Mouse (Mus musculus) bone marrow, adult 2 months (tissue): Measurements from ENCODE around the gene Musk. TPM values are rescaled to one million over a fixed set of nuclear protein-coding genes. Genes with fewer than 3 reads are reported as not detected.
A peak's percentile ranks its signal among the peaks of the same experiment; 100 is the strongest.
"Not testable (repeated sequence)": the region's sequence is repeated elsewhere in the genome, so short reads cannot be mapped to it uniquely, and the experiment has no call there.

Experiments used
- H3K27ac ChIP-seq: fragments of 200-500 bp; 2 replicates; pipeline ENCODE4 v1.5.1; 2012; ENCODE audit warnings: low read depth, mild to moderate bottlenecking, control low read depth, inconsistent platforms, low read length; ENCODE audit not compliant: control insufficient read depth, poor library complexity, insufficient read depth
- H3K4me1 ChIP-seq: fragments of 200-500 bp; 2 replicates; pipeline ENCODE4 v1.6.1; 2011; ENCODE audit warnings: low read length; ENCODE audit not compliant: control insufficient read depth, insufficient read depth
- H3K4me3 ChIP-seq: fragments of 200-500 bp; replicated peaks from 2 replicates; pipeline ENCODE3; 2011; ENCODE audit warnings: mild to moderate bottlenecking, low read depth, low read length, control low read depth; ENCODE audit not compliant: control insufficient read depth
- CTCF ChIP-seq: fragments of 200-500 bp; IDR thresholded peaks from 2 replicates; pipeline ENCODE4 v1.5.1; 2011; ENCODE audit warnings: low read length, control low read depth; ENCODE audit not compliant: control insufficient read depth, insufficient read depth
- POLR2A ChIP-seq: fragments of 200-500 bp; IDR thresholded peaks from 2 replicates; pipeline ENCODE4 v1.6.1; 2011; ENCODE audit warnings: low read depth, mild to moderate bottlenecking, control low read depth, low read length, borderline replicate concordance; ENCODE audit not compliant: control insufficient read depth
- WGBS: fragments of 180-500 bp; shearing (Covaris S2); methylation state at CpG from one replicate; pipeline ENCODE4 v1.1.7; 2018; 5-methylcytosine and 5-hydroxymethylcytosine counted together
- polyA plus RNA-seq: library from polyadenylated mRNA; stranded (reverse); fragments of >200 nt; gene quantifications from 2 replicates; pipeline ENCODE4 v1.2.4, GENCODE M21; 2011; ENCODE audit warnings: low replicate concordance; ENCODE audit not compliant: missing spikeins, insufficient read depth, insufficient read length

Musk gene
- 0.29 and 2.1 TPM in 2 replicates for polyA plus RNA-seq

GRCm38 (mm10) chr4:58285687-58286086 is at the start of gene Musk:
Gene Musk, plus strand, starts transcription at chr4:58285960.
- 81% methylated on average over 11 of the region's 11 CpGs for WGBS
- no peak within 1 kb of the TSS for H3K27ac ChIP-seq
- no peak for TF ChIP-seq CTCF
- TF ChIP-seq POLR2A = no peak
- no peaks in the 10 kb centered on the region; the same call in 1 of the 2 replicates for H3K4me1 ChIP-seq
- H3K4me3 ChIP-seq = no peak within 1 kb of the TSS

DNA sequence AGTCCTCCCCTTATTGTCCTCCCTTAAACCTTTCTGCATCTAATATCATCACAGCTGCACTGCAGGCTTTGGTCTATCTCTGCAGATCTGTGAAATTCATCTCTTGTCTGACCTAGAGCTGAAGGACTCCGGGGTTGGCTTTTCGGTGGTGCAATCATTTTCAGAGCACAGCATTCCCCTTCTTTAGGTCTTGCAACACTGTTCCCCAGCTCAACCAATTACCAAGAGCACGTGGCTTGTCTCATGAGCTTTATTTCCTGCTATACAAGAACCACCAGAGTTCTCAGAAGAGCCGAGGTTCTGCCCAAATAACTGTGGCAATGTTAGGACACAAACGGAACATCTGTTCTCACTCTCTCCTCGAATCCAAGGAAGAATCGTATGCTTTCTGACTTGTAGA is 45.3 kb upstream of the Musk start:
- Histone ChIP-seq H3K27ac (no peak overlapping the region), H3K4me1 (no peaks in the 10 kb centered on the region; the same call in 1 of the 2 replicates), H3K4me3 (no peak overlapping the region)
- 28% methylated on average over 7 of the region's 7 CpGs for WGBS
- no peak for TF ChIP-seq POLR2A
- TF ChIP-seq CTCF = no peak

DNA sequence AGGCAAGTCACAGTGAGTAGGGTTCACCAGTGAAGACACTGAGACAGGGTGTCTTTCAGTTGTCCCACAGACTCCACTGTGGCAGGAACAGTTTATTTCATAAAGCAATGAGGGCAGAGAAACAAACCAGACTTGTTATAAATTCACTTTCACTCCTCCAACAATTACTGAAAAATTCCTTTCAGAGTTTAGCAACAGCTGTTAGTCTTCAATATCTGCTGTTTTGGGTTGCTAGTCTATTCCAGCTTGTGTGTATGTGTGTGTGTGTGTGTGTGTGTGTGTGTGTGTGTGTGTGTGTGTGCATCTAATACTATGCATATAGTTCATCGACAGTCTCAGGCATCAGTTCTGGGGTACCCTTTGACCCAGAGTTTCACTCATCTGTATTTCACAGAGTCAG is 40.2 kb upstream of the Musk start:
- 79% methylated on average over 1 of the region's 1 CpGs for WGBS
- no peak overlapping the region for H3K27ac ChIP-seq
- TF ChIP-seq POLR2A = no peak

GRCm38 (mm10) chr4:58252381-58252780 is 33.4 kb upstream of the Musk start:
- Histone ChIP-seq H3K4me3 (no peak overlapping the region), H3K27ac (no peak overlapping the region), H3K4me1 (no peaks in the 10 kb centered on the region)
- WGBS = 84% methylated on average over 3 of the region's 3 CpGs
- TF ChIP-seq CTCF (no peak), POLR2A (no peak)

More for the DNA sequence above, 40.2 kb upstream of the Musk start:
- H3K4me3 ChIP-seq = no peak overlapping the region
- no peaks in the 10 kb centered on the region for H3K4me1 ChIP-seq

DNA sequence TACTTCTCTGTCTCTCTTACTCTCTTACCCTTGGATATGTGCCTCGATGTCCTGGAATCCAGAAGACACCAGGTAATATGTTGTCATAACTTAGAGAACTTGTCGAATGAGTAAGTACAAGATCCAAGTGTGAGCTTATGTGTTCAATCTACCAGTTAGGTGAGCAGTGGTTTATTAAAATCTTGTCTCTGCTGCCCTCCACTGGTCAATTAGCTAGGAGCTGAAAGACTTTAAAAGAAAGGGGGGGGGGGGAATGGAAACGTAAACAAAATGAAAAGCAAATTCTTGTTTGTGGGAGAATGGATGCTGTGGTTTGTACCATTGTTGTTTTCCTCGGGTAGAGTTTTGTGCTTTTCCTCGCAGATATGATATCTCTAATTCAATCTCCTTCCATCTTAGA is 32.4 kb upstream of the Musk start:
- TF ChIP-seq CTCF = no peak
- TF ChIP-seq POLR2A = no peak
- Histone ChIP-seq H3K4me1 (no peaks in the 10 kb centered on the region), H3K4me3 (no peak overlapping the region), H3K27ac (no peak overlapping the region)
- WGBS = 17% methylated on average over 5 of the region's 5 CpGs

GRCm38 (mm10) chr4:58260767-58261166 is 25.0 kb upstream of the Musk start:
- 90% methylated on average over 21 of the region's 21 CpGs for WGBS
- not testable (repeated sequence) for H3K4me3 ChIP-seq, H3K4me1 ChIP-seq, H3K27ac ChIP-seq

- Histone ChIP-seq H3K4me1 (no peaks in the 10 kb centered on the region), H3K27ac (no peak overlapping the region), H3K4me3 (no peak overlapping the region)
- TF ChIP-seq CTCF = peak; percentile 48; the same call in 1 of the 2 replicates
- no peak for TF ChIP-seq POLR2A
- WGBS = 42% methylated on average over 7 of the region's 7 CpGs
These were observed 19.5 kb upstream of the Musk start for GRCm38 (mm10) chr4:58266294-58266693.

DNA sequence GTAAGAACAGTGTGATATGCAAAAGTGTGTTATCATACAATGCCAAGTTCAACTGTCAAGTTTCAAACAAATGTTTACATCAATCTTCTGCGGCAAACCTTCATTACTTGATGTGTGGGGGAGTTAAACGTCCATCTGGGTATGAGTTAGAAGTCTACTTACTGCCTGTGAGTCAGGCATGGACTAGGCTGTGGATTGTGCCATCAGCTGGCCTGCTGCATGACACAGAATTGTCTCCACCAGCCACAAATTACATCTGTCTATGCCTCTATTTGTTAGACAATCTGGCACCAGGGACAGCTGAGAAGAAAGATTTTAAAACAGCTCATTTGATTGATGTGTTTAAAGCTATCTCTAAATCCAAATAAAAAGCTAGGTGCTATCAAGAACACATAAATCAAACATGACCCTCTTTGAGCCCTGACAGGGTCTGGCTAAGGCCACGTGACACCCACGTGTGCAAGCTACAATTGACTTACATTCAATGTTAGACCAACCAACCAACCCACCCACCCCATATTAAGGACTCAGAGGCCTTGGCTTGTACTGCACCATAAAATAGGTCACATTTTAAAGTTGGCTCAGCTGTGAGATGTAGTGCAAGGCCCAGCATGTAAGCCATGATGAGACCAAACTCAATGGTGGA is 16.7 kb upstream of the Musk start:
- H3K27ac ChIP-seq = no peak overlapping the region
- no peaks in the 10 kb centered on the region for H3K4me1 ChIP-seq
- no peak for TF ChIP-seq CTCF
- no peak for TF ChIP-seq POLR2A
- 78% methylated on average over 4 of the region's 4 CpGs for WGBS
- no peak overlapping the region for H3K4me3 ChIP-seq

DNA sequence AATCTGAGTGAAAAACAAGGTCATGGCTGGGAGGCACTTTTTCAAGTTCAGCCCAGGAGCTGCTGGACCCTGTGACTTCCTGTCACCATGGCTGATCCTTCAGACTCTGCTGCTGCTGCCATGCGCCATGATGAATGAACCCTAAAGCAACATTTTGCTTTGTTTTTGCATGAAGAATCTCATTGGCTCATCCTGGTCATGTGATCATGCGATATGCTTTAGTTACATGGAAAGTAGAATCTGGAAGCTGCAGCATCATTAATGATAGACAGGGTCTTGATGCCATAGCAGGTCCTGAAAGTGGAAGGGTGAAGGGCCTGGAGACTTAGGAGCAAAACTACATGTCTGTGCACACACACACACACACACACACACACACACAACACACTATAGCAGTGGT is 15.8 kb upstream of the Musk start:
- no peak for TF ChIP-seq POLR2A
- TF ChIP-seq CTCF = no peak
- 89% methylated on average over 2 of the region's 2 CpGs for WGBS
- H3K4me3 ChIP-seq = no peak overlapping the region
- no peak overlapping the region for H3K27ac ChIP-seq
- H3K4me1 ChIP-seq = no peaks in the 10 kb centered on the region
